Mouse (Mus musculus) E14TG2a.4 (cell line): ENCODE measurements around the gene Zglp1.

ENCODE experiments used
- CTCF ChIP-seq: conservative IDR thresholded peaks from 2 replicates; pipeline ENCODE4 v1.5.1; 2014; ENCODE audit warnings: low read length
- NANOG ChIP-seq: IDR thresholded peaks from 2 replicates; pipeline ENCODE4 v1.6.1; 2014; ENCODE audit warnings: borderline replicate concordance, low read length, mixed read lengths
- POU5F1 ChIP-seq: IDR thresholded peaks from 2 replicates; pipeline ENCODE4 v1.6.1; 2014; ENCODE audit warnings: low read length, borderline replicate concordance

DNA sequence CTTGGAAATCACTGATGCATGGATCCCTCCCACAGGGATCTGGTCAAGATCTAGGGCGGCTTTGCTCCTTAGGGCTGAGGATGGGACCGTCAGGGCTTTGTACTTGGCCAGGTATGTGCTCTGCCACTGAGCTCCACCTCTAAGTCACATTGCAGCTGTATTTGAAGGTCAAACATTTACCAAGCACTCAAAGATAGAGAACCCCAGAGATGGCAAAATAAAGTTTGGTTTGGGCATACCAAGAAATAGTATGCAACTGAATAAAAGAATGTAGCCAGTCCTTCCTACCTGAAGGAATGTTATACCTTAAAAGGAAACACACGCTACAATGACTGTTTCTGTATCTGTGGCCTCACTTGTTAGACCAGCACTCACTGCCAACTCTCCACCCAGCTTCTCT is 45.5 kb downstream of the Zglp1 start:
- TF ChIP-seq CTCF (no peak), NANOG (no peak), POU5F1 (no peak)
